Mouse (Mus musculus): Measurements from ENCODE around the gene Esrrg. TPM values are rescaled to one million over a fixed set of nuclear protein-coding genes. Genes with fewer than 3 reads are reported as not detected.

Gene Esrrg
- polyA plus RNA-seq, 1 experiment: not detected

GRCm38 (mm10) chr1:188031276-188031675, 422.7 kb downstream of the Esrrg start:
- 55% methylated on average over 4 of the region's 4 CpGs for WGBS
- no peak for TF ChIP-seq POLR2A (IDR thresholded peaks at IDR 0.05; ENCODE audit: insufficient read depth, low read depth, low read length)
- TF ChIP-seq CTCF (IDR thresholded peaks at IDR 0.05; ENCODE audit: insufficient read depth, low read depth, low read length): no peak
- Histone ChIP-seq H3K4me1 (ENCODE audit: control insufficient read depth, insufficient read depth, low read length) (no peaks in the 10 kb centered on the region; the same call in 1 of the 2 replicates), H3K4me3 (ENCODE audit: insufficient read depth, low read depth, low read length) (no peak overlapping the region), H3K27ac (ENCODE audit: insufficient read depth, low read depth, low read length) (no peak overlapping the region)

- TF ChIP-seq CTCF (IDR thresholded peaks at IDR 0.05; ENCODE audit: insufficient read depth, low read depth, low read length) (no peak), POLR2A (IDR thresholded peaks at IDR 0.05; ENCODE audit: insufficient read depth, low read depth, low read length) (no peak)
- H3K4me1 ChIP-seq (ENCODE audit: control insufficient read depth, insufficient read depth, low read length): no peaks in the 10 kb centered on the region; the same call in 1 of the 2 replicates
- 51% methylated on average over 8 of the region's 8 CpGs for WGBS
- no peak overlapping the region for H3K4me3 ChIP-seq (ENCODE audit: insufficient read depth, low read depth, low read length)
- no peak overlapping the region for H3K27ac ChIP-seq (ENCODE audit: insufficient read depth, low read depth, low read length)
Measured at GRCm38 (mm10) chr1:188035957-188036356, 427.4 kb downstream of the Esrrg start.

GRCm38 (mm10) chr1:188046691-188047121, 438.1 kb downstream of the Esrrg start:
- no peak overlapping the region for H3K4me3 ChIP-seq (ENCODE audit: insufficient read depth, low read depth, low read length)
- 55% methylated on average over 6 of the region's 6 CpGs for WGBS
- no peak overlapping the region for H3K27ac ChIP-seq (ENCODE audit: insufficient read depth, low read depth, low read length)
- TF ChIP-seq POLR2A (IDR thresholded peaks at IDR 0.05; ENCODE audit: insufficient read depth, low read depth, low read length): no peak
- no peaks in the 10 kb centered on the region for H3K4me1 ChIP-seq (ENCODE audit: control insufficient read depth, insufficient read depth, low read length)

GRCm38 (mm10) chr1:188047148-188047547, 438.6 kb downstream of the Esrrg start:
- 75% methylated on average over 3 of the region's 3 CpGs for WGBS
- H3K4me3 ChIP-seq (ENCODE audit: insufficient read depth, low read depth, low read length): no peak overlapping the region
- TF ChIP-seq CTCF (IDR thresholded peaks at IDR 0.05; ENCODE audit: insufficient read depth, low read depth, low read length): no peak
- TF ChIP-seq POLR2A (IDR thresholded peaks at IDR 0.05; ENCODE audit: insufficient read depth, low read depth, low read length): no peak
- H3K4me1 ChIP-seq (ENCODE audit: control insufficient read depth, insufficient read depth, low read length): no peaks in the 10 kb centered on the region
- no peak overlapping the region for H3K27ac ChIP-seq (ENCODE audit: insufficient read depth, low read depth, low read length)

- no peak overlapping the region for H3K27ac ChIP-seq (ENCODE audit: insufficient read depth, low read depth, low read length)
- TF ChIP-seq POLR2A (IDR thresholded peaks at IDR 0.05; ENCODE audit: insufficient read depth, low read depth, low read length) (no peak), CTCF (IDR thresholded peaks at IDR 0.05; ENCODE audit: insufficient read depth, low read depth, low read length) (no peak)
- peaks cover 3% of the 10 kb centered on the region; the same call in 1 of the 2 replicates for H3K4me1 ChIP-seq (ENCODE audit: control insufficient read depth, insufficient read depth, low read length)
- H3K4me3 ChIP-seq (ENCODE audit: insufficient read depth, low read depth, low read length): no peak overlapping the region
- WGBS: 72% methylated on average over 3 of the region's 3 CpGs
Measured at GRCm38 (mm10) chr1:188055888-188056287, 447.3 kb downstream of the Esrrg start.

- Histone ChIP-seq H3K27ac (ENCODE audit: insufficient read depth, low read depth, low read length) (no peak overlapping the region), H3K4me1 (ENCODE audit: control insufficient read depth, insufficient read depth, low read length) (peaks cover 3% of the 10 kb centered on the region; the same call in 1 of the 2 replicates), H3K4me3 (ENCODE audit: insufficient read depth, low read depth, low read length) (no peak overlapping the region)
- 80% methylated on average over 4 of the region's 4 CpGs for WGBS
- TF ChIP-seq POLR2A (IDR thresholded peaks at IDR 0.05; ENCODE audit: insufficient read depth, low read depth, low read length) (no peak), CTCF (IDR thresholded peaks at IDR 0.05; ENCODE audit: insufficient read depth, low read depth, low read length) (no peak)
Measured at GRCm38 (mm10) chr1:188057892-188058291, 449.3 kb downstream of the Esrrg start.

- no peak overlapping the region for H3K27ac ChIP-seq (ENCODE audit: insufficient read depth, low read depth, low read length)
- no peak overlapping the region for H3K4me3 ChIP-seq (ENCODE audit: insufficient read depth, low read depth, low read length)
- TF ChIP-seq POLR2A (IDR thresholded peaks at IDR 0.05; ENCODE audit: insufficient read depth, low read depth, low read length): no peak
- TF ChIP-seq CTCF (IDR thresholded peaks at IDR 0.05; ENCODE audit: insufficient read depth, low read depth, low read length): no peak
- peaks cover 3% of the 10 kb centered on the region; the same call in 1 of the 2 replicates for H3K4me1 ChIP-seq (ENCODE audit: control insufficient read depth, insufficient read depth, low read length)
- 88% methylated on average over 6 of the region's 6 CpGs for WGBS
Measured at GRCm38 (mm10) chr1:188059006-188059405, 450.4 kb downstream of the Esrrg start.

GRCm38 (mm10) chr1:188060493-188060892, 451.9 kb downstream of the Esrrg start:
- no peak overlapping the region for H3K27ac ChIP-seq (ENCODE audit: insufficient read depth, low read depth, low read length)
- TF ChIP-seq POLR2A (IDR thresholded peaks at IDR 0.05; ENCODE audit: insufficient read depth, low read depth, low read length): no peak
- TF ChIP-seq CTCF (IDR thresholded peaks at IDR 0.05; ENCODE audit: insufficient read depth, low read depth, low read length): no peak
- no peak overlapping the region for H3K4me3 ChIP-seq (ENCODE audit: insufficient read depth, low read depth, low read length)
- 48% methylated on average over 7 of the region's 7 CpGs for WGBS
- H3K4me1 ChIP-seq (ENCODE audit: control insufficient read depth, insufficient read depth, low read length): peaks cover 3% of the 10 kb centered on the region; the same call in 1 of the 2 replicates

- H3K4me3 ChIP-seq (ENCODE audit: insufficient read depth, low read depth, low read length): no peak overlapping the region
- TF ChIP-seq CTCF (IDR thresholded peaks at IDR 0.05; ENCODE audit: insufficient read depth, low read depth, low read length): no peak
- TF ChIP-seq POLR2A (IDR thresholded peaks at IDR 0.05; ENCODE audit: insufficient read depth, low read depth, low read length): no peak
- H3K4me1 ChIP-seq (ENCODE audit: control insufficient read depth, insufficient read depth, low read length): no peaks in the 10 kb centered on the region
- WGBS: 68% methylated on average over 9 of the region's 9 CpGs
- H3K27ac ChIP-seq (ENCODE audit: insufficient read depth, low read depth, low read length): no peak overlapping the region
Measured at GRCm38 (mm10) chr1:188068833-188069232, 460.2 kb downstream of the Esrrg start.

- TF ChIP-seq POLR2A (IDR thresholded peaks at IDR 0.05; ENCODE audit: insufficient read depth, low read depth, low read length) (no peak), CTCF (IDR thresholded peaks at IDR 0.05; ENCODE audit: insufficient read depth, low read depth, low read length) (no peak)
- Histone ChIP-seq H3K27ac (ENCODE audit: insufficient read depth, low read depth, low read length) (no peak overlapping the region), H3K4me3 (ENCODE audit: insufficient read depth, low read depth, low read length) (no peak overlapping the region), H3K4me1 (ENCODE audit: control insufficient read depth, insufficient read depth, low read length) (no peaks in the 10 kb centered on the region)
Measured at GRCm38 (mm10) chr1:188069849-188070248, 461.3 kb downstream of the Esrrg start.
